Mouse (Mus musculus): ENCODE data around the gene Gm26741. TPM values are rescaled to one million over a fixed set of nuclear protein-coding genes. Genes with fewer than 3 reads are reported as not detected.

Gm26741 gene
- polyA plus RNA-seq, 1 experiment from 2014 or later: not detected

DNA sequence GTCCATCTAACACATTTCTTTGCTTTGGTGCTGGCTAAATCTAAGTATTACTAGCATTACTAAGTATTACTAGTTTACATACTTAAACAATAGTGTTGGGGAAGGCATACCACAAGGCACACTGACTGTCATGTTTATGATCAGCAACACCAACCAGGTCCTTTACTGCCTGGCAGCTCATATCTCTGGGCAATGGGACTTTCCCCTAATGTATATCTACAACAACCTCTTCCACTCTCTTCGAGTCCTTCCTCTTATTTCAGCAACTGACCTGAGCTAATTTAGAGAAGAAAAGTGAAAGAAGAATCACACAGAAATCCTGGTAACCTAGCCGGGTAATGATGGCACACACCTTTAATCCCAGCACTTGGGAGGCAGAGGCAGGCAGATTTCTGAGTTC, 17.9 kb downstream of the Gm26741 start:
- WGBS: 86% methylated on average over 2 of the region's 2 CpGs
- Histone ChIP-seq H3K4me1 (peaks cover 19% of the 10 kb centered on the region), H3K9ac (replicated peaks) (no peak overlapping the region), H3K4me3 (replicated peaks) (no peak overlapping the region), H3K9me3 (replicated peaks) (no peaks in the 10 kb centered on the region), H3K27me3 (replicated peaks) (no peaks in the 10 kb centered on the region), H3K4me2 (no peak overlapping the region), H3K36me3 (no peaks in the 10 kb centered on the region), H3K27ac (replicated peaks) (no peak overlapping the region)
- ATAC-seq (ENCODE audit: low FRiP score): no peak

DNA sequence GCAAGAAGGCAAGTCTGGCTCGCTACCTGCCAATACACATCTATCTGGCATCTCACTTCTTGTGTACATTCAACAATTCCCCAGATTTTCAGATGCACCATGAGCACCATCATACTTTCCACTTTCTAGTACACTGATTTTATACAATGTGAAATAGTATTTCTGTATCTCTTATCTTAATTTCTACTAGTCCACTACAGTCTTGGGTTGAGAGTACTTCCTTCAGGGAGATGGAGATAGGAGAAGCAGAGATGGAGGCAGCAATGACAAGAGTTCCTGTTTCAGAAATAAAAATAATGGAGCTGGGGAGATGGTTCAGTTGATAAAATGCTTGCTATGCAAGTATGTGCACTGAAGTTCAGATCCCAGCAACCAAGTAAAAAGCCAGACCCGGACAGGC, 19.2 kb downstream of the Gm26741 start:
- ATAC-seq (ENCODE audit: low FRiP score): no peak
- Histone ChIP-seq H3K4me1 (peaks cover 22% of the 10 kb centered on the region), H3K4me2 (no peak overlapping the region), H3K36me3 (no peaks in the 10 kb centered on the region), H3K27me3 (replicated peaks) (no peaks in the 10 kb centered on the region), H3K9me3 (replicated peaks) (no peaks in the 10 kb centered on the region), H3K27ac (replicated peaks) (no peak overlapping the region), H3K4me3 (replicated peaks) (no peak overlapping the region), H3K9ac (replicated peaks) (no peak overlapping the region)
- WGBS: 97% methylated on average over 2 of the region's 2 CpGs

DNA sequence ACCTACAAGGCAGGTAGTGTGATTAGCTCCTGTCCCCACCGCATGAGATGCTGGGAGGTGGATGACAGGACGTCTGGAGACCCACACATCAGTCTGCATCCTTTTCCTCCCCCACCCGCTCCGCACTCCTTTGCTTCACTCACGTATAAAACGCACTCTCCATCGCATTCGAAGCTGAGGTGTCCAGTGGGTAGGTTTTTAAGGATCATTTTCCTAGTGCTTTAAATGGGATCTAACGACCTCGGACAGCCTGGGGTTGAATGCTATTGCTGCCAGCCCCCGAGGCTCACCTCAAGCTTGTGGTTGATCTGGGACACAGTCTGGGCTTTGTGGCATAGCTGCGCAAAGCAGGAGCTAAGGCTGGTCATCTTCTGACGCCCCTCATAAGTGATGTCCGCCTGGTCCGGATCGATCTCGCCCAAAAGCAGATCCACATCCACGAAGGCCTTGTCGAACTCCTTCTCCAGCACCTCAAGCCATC, 22.8 kb downstream of the Gm26741 start:
- H3K27me3 ChIP-seq (replicated peaks): no peaks in the 10 kb centered on the region
- H3K4me1 ChIP-seq: peaks cover 31% of the 10 kb centered on the region
- H3K36me3 ChIP-seq: no peaks in the 10 kb centered on the region
- H3K4me2 ChIP-seq: peak overlapping the region; percentile 54
- ATAC-seq (ENCODE audit: low FRiP score): peak; percentile 65
- WGBS: under 1% methylated on average over 19 of the region's 19 CpGs
- peak overlapping the region; percentile 94 for H3K27ac ChIP-seq (replicated peaks)
- H3K4me3 ChIP-seq (replicated peaks): peak overlapping the region; percentile 97
- H3K9me3 ChIP-seq (replicated peaks): no peaks in the 10 kb centered on the region
- H3K9ac ChIP-seq (replicated peaks): peak overlapping the region; percentile 92

DNA sequence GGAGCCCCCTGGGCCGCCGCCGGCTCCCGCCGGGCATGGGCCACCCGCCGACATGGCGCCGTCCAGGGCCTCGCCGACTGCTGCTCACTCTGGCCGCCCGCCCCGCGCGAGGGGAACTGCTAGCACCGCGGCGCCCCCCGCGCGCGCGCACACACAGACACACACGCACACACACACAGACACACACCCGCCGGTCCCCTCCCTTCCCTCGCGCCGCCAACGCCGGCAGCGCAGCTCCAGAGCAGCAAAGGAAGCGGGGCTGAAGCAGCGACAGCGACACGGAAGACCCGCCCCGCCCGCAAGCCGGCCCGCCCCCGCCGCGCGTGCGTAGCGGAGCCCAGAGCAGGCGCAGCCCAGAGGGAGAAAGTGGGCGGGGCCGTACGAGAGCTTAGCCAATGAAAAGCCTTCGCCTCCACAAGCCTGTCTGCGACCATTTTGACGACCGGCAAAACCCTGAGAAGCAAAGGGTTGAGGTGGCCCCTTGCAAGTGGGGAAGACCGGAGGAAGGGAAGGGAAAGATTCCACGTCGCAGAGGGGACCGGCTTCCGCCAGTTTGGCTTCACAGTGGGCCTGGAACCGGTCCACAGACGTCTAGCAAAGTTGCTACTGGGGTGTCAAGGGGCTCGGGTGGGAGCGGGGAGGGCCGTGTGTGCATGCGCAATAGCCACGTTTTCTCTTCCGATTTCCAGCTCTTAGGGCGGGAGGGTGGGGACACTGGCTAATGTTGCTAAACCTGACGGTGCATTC, 23.5 kb downstream of the Gm26741 start, which contains the start of gene Gopc:
Gene Gopc, minus strand, starts transcription at position 280 of the 747 bp plus-strand sequence.
- Histone ChIP-seq H3K36me3 (no peaks in the 10 kb centered on the region), H3K4me3 (replicated peaks) (peak within 1 kb of the TSS; percentile 97), H3K4me2 (peak within 1 kb of the TSS; percentile 54), H3K9ac (replicated peaks) (peak within 1 kb of the TSS; percentile 92), H3K27ac (replicated peaks) (peak within 1 kb of the TSS; percentile 94), H3K9me3 (replicated peaks) (no peaks in the 10 kb centered on the region), H3K4me1 (peaks cover 31% of the 10 kb centered on the region), H3K27me3 (replicated peaks) (no peaks in the 10 kb centered on the region)
- peak; percentile 98 for ATAC-seq (ENCODE audit: low FRiP score)
- 1% methylated on average over 63 of the region's 71 CpGs for WGBS

DNA sequence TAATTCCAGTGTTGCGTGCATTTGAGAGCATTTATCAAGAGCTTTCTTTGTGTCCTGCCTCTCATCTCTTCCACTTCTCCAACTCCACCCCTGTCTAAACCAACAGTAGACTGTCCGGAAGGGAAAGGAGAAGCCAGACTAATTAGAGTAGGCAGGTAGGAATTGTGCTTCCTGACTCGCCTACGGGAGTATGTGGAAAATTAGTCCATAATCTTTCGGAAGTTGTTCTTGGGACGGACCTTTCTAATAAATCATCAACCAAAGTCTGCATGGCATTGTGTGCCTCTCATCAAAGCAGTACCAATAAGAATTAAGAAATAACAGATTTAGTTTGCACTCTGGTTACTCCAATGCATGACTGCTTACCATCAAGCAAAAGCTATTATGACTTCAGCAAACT, 24.5 kb downstream of the Gm26741 start:
- no peaks in the 10 kb centered on the region for H3K9me3 ChIP-seq (replicated peaks)
- 0 out of 2 replicates have a peak overlapping the region, but pooled peaks have one; percentile 92 for H3K9ac ChIP-seq (replicated peaks)
- H3K4me1 ChIP-seq: peaks cover 27% of the 10 kb centered on the region
- no peaks in the 10 kb centered on the region for H3K36me3 ChIP-seq
- WGBS: 82% methylated on average over 6 of the region's 6 CpGs
- H3K27ac ChIP-seq (replicated peaks): peak overlapping the region; percentile 94; the same call in 1 of the 2 replicates
- H3K4me3 ChIP-seq (replicated peaks): peak overlapping the region; percentile 97
- H3K27me3 ChIP-seq (replicated peaks): no peaks in the 10 kb centered on the region
- no peak for ATAC-seq (ENCODE audit: low FRiP score)
- H3K4me2 ChIP-seq: peak overlapping the region; percentile 54

DNA sequence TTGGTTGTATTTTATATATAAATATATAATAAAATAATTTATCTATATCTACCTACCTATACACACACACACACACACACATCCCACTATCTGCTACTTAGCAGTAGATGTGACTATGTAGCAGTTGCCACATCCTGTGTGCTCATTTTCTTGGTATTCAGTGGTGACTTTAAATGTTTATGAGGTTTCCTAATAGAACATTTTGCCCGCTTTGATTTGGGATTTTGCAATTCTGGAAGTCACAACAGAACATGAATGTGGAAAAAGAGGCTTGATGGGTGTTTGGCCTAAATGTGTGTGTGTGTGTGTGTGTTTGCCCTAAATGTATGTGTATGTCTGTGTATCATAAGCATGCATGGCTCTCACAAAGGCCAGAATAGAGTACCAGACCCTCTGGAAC, 25.0 kb downstream of the Gm26741 start:
- 95% methylated on average over 1 of the region's 1 CpGs for WGBS
- Histone ChIP-seq H3K36me3 (no peaks in the 10 kb centered on the region), H3K4me1 (peaks cover 22% of the 10 kb centered on the region), H3K27me3 (replicated peaks) (no peaks in the 10 kb centered on the region), H3K9ac (replicated peaks) (no peak overlapping the region), H3K4me2 (no peak overlapping the region), H3K9me3 (replicated peaks) (no peaks in the 10 kb centered on the region), H3K27ac (replicated peaks) (no peak overlapping the region), H3K4me3 (replicated peaks) (no peak overlapping the region)
- no peak for ATAC-seq (ENCODE audit: low FRiP score)

DNA sequence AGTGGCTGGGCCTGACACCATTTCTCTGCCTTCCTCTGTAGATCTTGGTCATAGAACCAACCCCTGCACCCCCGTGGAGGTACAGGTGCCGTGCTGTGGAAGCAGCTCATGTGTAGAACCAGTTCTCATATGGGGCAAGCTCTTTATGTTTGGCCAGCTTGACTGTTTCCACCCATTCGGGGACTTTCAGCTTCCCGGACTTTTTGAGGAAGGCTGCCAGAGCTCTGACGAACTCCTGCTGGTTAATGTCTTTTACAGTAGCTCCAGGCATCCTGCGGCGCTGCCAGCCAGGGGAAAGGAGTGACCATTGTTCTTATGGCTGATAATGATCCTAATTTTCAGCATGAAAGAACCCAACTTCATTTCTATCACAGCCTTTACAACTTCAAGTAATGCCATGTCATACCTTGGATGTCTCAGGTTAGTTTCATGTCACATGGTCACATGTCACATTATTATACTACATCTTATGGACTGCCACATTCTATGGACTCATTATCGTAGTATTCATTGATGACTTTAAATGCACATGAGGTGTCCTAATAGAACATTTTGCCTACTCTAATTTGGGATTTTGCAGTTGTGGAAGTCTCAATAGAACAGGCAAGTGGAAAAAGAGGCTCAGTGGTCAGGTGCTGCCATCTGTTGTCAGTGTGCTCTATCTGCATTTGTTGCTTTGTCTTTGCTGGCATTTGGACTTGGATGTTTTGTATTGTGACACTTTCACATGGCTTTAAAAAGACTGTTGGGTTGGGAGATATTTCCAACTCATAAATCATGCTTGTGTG, 26.4 kb downstream of the Gm26741 start:
- H3K27me3 ChIP-seq (replicated peaks): no peaks in the 10 kb centered on the region
- ATAC-seq (ENCODE audit: low FRiP score): no peak
- H3K4me3 ChIP-seq (replicated peaks): no peak overlapping the region
- 34% methylated on average over 8 of the region's 8 CpGs for WGBS
- no peaks in the 10 kb centered on the region for H3K9me3 ChIP-seq (replicated peaks)
- H3K9ac ChIP-seq (replicated peaks): no peak overlapping the region
- no peak overlapping the region for H3K4me2 ChIP-seq
- no peaks in the 10 kb centered on the region for H3K36me3 ChIP-seq
- H3K27ac ChIP-seq (replicated peaks): no peak overlapping the region
- H3K4me1 ChIP-seq: peaks cover 13% of the 10 kb centered on the region

DNA sequence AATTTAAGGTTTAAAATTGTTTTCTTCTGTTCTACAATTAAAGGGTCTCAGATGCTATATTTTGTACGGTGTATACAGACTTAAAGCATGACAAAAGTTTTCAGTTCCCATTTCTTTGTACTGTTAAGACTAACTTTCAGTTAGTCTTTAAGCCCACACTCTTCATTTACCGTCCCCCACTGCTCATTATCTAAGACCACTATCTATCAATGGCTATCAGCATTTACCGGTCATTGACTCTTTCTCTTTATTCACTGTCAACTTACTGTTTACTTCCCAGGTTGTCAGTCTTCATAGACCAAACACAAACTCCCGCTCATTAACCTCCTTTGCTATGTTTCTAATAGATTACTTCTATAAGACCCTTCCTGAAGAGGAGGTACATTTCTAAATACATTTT, 28.6 kb downstream of the Gm26741 start:
- H3K9me3 ChIP-seq (replicated peaks): no peaks in the 10 kb centered on the region
- WGBS: 74% methylated on average over 4 of the region's 4 CpGs
- no peak for ATAC-seq (ENCODE audit: low FRiP score)
- H3K4me3 ChIP-seq (replicated peaks): no peak overlapping the region
- H3K27me3 ChIP-seq (replicated peaks): no peaks in the 10 kb centered on the region
- no peak overlapping the region for H3K9ac ChIP-seq (replicated peaks)
- no peaks in the 10 kb centered on the region for H3K36me3 ChIP-seq
- H3K4me1 ChIP-seq: peaks cover 13% of the 10 kb centered on the region
- H3K4me2 ChIP-seq: no peak overlapping the region
- H3K27ac ChIP-seq (replicated peaks): no peak overlapping the region

DNA sequence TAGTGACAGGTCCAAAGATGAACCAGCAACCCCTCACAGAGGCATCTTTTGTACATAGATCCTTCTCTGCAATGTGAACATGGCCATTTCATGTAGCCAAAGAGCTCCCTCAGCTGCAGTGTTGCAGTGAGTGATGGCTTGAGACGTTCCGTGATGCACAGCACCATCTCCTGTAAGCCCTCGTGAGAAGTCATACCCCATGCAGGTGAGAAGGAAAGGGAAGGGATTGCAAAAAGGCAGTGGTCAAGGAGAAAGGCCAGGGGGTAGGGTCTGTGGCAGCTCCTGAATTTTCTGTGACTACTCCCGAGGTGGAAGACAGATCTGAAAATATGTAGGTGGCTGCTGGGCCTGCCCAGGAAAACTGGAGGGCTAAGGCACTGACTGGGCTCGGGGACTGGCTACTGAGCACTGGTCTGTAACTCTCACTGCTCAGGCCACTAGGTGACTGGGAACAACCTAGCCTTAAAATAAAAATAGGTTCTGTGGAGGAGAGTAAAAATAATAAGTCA, 30.4 kb downstream of the Gm26741 start, which contains the start of gene Nepn:
Gene Nepn, plus strand, starts transcription at position 51 of the 509 bp plus-strand sequence.
- ATAC-seq (ENCODE audit: low FRiP score): no peak
- no peaks in the 10 kb centered on the region for H3K27me3 ChIP-seq (replicated peaks)
- H3K4me2 ChIP-seq: no peak within 1 kb of the TSS
- peaks cover 7% of the 10 kb centered on the region; the same call in 1 of the 2 replicates for H3K4me1 ChIP-seq
- H3K9me3 ChIP-seq (replicated peaks): no peaks in the 10 kb centered on the region
- no peak within 1 kb of the TSS for H3K4me3 ChIP-seq (replicated peaks)
- H3K36me3 ChIP-seq: no peaks in the 10 kb centered on the region
- H3K27ac ChIP-seq (replicated peaks): no peak within 1 kb of the TSS
- no peak within 1 kb of the TSS for H3K9ac ChIP-seq (replicated peaks)
- WGBS: 83% methylated on average over 5 of the region's 5 CpGs

DNA sequence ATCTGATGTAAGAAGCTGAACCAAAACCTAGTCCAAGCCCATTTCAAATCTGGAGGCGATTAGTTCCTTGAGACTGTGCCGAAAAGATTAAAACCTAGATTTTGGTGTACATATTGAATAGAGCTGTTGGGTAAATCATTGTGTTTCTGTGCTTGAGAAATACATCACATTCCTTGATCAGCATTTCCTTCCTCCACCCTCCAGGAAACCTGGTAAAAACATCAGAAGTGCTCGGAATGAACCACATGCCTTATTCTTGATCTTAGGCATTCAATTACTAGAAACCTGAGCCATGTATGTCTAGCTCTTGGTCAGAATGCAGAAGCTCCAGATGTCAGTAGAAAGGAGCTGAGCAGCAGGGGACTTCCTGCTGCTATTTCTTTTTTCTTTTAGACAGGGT, 30.9 kb downstream of the Gm26741 start:
- H3K9me3 ChIP-seq (replicated peaks): no peaks in the 10 kb centered on the region
- peaks cover 7% of the 10 kb centered on the region; the same call in 1 of the 2 replicates for H3K4me1 ChIP-seq
- WGBS: 87% methylated on average over 3 of the region's 3 CpGs
- H3K4me3 ChIP-seq (replicated peaks): no peak overlapping the region
- H3K9ac ChIP-seq (replicated peaks): no peak overlapping the region
- H3K27ac ChIP-seq (replicated peaks): no peak overlapping the region
- no peaks in the 10 kb centered on the region for H3K27me3 ChIP-seq (replicated peaks)
- H3K4me2 ChIP-seq: no peak overlapping the region
- ATAC-seq (ENCODE audit: low FRiP score): no peak
- no peaks in the 10 kb centered on the region for H3K36me3 ChIP-seq

DNA sequence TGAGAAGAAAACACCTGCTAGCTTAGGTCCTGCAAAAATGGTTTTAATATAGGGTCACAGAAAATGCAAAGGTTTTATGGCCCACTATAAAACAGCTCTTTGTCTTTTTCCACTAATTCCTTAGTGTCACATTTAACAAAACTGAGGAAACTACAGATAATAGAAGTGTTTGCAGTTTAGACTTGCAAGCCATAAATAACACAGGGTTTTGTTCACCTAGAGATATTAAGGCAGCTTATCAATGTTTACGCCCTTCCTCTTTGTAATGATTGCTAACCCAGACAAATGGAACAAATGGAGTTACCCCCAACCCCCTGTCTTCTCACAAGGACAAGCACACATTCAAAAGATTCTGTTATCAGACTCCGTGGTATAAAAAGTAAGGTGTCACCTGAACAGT, 32.6 kb downstream of the Gm26741 start:
- no peak for ATAC-seq (ENCODE audit: low FRiP score)
- no peak overlapping the region for H3K9ac ChIP-seq (replicated peaks)
- H3K36me3 ChIP-seq: no peaks in the 10 kb centered on the region
- H3K4me3 ChIP-seq (replicated peaks): no peak overlapping the region
- WGBS: 68% methylated on average over 2 of the region's 2 CpGs
- no peaks in the 10 kb centered on the region for H3K27me3 ChIP-seq (replicated peaks)
- no peak overlapping the region for H3K4me2 ChIP-seq
- no peaks in the 10 kb centered on the region for H3K4me1 ChIP-seq
- H3K9me3 ChIP-seq (replicated peaks): no peaks in the 10 kb centered on the region
- no peak overlapping the region for H3K27ac ChIP-seq (replicated peaks)

Measured in neural tube, embryonic 15.5 days (tissue).